Mouse (Mus musculus) G1E-ER4 (cell line): Measurements from ENCODE around the gene Fhad1. TPM values are rescaled to one million over a fixed set of nuclear protein-coding genes. Genes with fewer than 3 reads are reported as not detected.

ENCODE experiments used
- GATA1 ChIP-seq: IDR thresholded peaks from one replicate; pipeline ENCODE4 v1.8.0; 2012; ENCODE audit warnings: low read length, inconsistent platforms
- polyA plus RNA-seq: library from polyadenylated mRNA; stranded (reverse); fragments of >175 nt; gene quantifications from 2 replicates; pipeline ENCODE4 v1.2.3, GENCODE M21; 2012

Gene Fhad1
- polyA plus RNA-seq, 1 experiment, result not detected

GRCm38 (mm10) chr4:141958614-141959375 is 56.1 kb downstream of the Fhad1 start:
- no peak for TF ChIP-seq GATA1

GRCm38 (mm10) chr4:141958188-141958587 is 56.7 kb downstream of the Fhad1 start:
- TF ChIP-seq GATA1, result no peak

DNA sequence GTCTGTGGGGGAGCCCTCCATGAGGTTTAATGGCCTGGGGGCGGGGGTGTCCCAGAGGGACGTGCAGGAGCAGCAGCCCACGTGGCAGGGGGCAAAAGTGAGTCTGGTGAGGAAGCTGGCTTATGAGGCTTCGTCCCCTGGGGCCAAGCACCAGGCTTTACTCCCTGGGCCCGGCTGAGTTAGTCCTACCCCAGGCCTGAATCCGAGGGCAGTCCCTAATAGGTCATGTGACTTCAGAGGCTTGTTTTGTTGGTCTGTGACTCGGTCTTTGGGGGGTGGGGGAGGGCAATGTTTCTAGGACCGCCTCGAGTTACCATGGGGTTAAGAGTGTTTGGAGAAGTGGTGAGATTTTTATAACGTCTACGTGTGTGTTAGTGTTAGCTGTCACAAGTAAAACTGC is 57.1 kb downstream of the Fhad1 start:
- no peak for TF ChIP-seq GATA1

DNA sequence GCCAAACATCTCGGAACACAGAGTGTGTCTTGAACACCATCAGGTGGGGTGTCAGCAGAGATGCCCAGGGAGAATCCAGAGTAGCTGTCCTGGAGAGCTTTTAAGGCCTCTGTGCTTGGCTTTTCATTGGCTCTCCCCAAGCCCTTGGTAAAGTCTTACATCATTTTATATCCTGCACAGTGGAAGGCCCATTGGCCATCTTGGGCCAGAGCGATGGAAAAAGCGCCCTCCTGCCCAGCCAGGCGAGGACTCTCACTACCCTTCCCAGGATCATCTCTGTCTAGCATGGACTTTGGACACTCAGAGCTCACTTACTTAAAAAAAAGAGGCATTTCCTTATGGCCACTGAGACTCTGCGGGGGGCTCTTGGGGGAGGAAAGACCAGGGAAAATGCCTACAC is 58.0 kb downstream of the Fhad1 start:
- no peak for TF ChIP-seq GATA1

DNA sequence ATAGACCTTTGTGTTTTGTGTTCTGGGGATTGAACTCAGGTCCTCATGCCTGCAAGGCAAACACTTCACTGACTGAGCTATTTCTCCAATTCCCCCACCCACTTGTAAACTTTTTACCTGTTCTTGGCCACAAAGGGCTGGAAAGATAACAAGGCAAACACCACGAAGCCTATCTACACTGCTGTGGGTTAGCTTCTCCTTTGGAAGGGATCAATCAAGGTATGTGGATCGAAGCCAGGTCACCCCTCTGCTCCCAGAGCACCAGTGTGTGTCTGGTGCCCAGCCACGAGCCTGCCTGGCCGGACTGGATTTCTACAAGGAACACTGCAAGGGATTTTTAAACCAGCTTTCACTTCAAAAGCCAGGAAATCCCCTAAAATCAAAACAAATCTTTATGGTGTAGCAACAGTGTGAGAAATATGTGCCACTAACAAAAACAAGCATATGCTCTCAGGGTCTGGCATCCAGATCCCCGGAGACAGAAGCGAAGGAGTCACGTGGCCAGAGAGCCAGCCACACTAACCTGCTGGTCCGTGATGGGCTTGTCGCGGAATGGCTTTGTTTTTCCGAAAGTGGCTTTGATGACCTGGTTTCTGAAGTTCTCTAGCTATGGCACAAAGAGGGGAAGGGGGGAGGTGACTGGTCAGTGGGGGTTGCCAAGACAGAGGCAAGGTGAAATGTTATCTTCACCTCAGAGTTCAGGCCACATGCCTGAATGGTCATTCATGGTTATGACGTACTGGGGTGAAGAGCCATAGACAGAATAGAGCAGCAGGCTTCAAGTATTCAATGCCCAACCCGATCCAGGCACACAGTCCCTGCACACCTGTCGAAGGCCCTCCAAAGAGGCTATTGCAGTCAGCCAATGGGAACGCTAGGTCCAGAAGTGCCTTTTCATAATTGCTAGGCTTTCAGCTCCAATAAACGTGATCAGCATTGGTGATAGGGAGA is 59.8 kb downstream of the Fhad1 start:
- TF ChIP-seq GATA1, result no peak

GRCm38 (mm10) chr4:141953859-141954258 is 61.0 kb downstream of the Fhad1 start:
- no peak for TF ChIP-seq GATA1

GRCm38 (mm10) chr4:141953291-141953690 is 61.6 kb downstream of the Fhad1 start:
- TF ChIP-seq GATA1, result no peak

- no peak for TF ChIP-seq GATA1
These were observed 62.1 kb downstream of the Fhad1 start for GRCm38 (mm10) chr4:141952824-141953223.

GRCm38 (mm10) chr4:141952114-141952513 is 62.8 kb downstream of the Fhad1 start:
- TF ChIP-seq GATA1, result no peak

GRCm38 (mm10) chr4:141949436-141949835 is 65.4 kb downstream of the Fhad1 start:
- no peak for TF ChIP-seq GATA1

DNA sequence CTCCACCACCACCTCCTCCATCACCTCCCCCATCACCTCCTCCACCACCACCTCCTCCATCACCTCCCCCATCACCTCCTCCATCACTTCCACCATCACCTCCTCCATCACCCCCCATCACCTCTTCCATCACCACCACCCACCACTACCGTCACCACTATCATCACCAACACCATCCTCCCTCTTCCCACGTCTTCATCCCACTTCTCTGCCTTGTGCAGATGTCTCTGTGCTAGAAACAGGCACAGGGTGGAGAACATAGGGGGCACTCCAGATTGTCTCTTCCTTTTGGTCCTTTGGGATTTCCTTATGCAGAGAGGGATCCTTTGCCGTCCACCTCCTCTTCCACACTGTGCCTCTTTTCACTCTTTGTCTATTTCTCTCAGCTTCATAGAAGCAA is 66.1 kb downstream of the Fhad1 start:
- no peak for TF ChIP-seq GATA1

DNA sequence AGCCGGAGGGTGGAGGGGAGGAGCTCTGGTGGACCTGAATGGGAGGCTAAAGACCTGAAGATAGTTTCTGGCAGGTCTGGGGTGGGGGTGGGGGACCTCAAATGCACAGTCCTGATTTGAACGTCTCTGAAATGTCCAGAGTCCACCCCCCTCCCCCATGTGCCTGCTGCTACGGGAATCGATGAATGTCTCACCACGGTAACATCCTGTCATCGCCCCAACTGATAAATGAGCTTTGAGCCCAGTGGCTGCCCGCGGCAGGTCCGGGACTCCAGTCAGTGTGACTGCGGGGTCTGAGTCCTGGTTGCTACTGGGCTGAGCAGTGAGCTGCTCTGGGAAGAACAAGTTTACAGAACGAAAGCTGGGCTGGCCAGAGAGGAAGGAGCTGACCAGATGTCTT is 72.5 kb downstream of the Fhad1 start:
- TF ChIP-seq GATA1, result no peak

DNA sequence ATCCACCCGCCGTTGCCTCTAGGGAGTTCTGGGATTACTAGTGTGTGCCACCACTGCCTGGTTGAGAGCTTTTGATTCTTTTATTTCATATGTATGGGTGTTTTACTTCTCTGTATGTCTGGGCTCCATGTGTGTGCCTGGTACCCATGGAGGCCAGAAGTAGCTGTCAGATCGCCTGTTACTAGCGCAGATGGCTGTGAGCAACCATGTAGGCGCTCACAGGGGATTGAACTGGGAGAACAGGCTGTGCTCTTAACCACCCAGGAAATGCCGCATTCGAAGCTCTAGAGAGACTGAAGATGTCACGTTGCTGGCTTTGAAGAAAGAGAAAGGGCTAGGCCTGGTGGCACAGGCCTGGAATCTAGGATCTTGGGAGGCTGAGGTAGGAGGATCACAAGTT is 73.6 kb downstream of the Fhad1 start:
- no peak for TF ChIP-seq GATA1

DNA sequence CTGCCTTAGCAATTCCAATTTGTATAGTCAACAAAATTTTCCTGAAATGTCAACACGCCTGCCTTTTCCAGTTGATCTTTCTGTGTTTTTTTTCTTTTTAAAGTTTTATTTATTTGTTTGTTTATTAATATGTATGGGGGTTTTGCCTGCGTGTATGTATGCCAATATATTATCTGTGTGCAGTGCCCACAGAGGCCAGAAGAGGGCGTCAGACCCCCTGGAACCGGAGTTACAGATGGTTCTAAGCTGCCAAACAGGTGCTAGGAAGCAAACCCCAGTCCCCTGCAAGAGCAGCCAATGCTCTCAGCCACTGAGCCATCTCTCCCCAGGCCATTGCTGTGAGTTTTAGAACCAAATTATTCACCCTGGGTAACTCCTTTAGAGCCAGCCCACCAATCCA is 76.3 kb downstream of the Fhad1 start:
- no peak for TF ChIP-seq GATA1

DNA sequence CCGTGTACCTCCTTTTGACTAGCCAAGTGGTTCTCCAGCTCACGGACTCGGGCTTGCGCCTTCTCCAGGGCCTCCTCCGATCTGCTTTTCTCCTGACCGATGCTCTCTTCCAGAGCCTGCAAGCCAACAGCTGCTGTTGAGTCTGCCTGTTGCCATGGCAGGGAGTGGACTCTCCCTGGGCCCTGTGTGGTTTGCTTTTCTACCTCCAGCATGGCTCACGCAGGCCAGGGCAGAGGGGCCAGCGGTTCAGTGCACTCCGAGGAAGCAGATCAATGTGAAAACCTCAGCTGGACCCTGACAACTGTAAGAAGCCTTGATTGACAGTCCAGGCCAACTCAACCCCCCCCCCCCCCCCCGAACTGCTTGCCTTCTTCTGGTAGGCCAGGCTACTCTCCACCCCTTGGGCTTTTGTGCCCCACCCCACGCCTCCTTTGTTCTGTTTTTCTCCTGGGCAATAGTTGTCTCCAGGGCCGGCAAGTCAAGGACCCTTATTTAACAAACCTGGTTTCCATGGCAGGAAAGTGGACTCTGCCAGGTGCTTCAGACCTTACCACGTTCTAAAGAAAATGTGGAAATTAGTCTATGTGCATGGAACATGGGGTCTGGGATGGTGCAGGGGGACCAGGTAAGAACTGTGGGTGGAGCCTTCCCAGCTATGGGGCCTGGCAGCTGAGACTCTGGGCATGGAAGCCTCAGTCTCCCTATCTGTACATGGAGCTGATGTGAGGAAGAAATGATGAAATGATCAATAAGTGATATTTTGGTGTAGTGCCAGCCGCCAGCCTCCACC is 81.9 kb downstream of the Fhad1 start:
- no peak for TF ChIP-seq GATA1

- TF ChIP-seq GATA1, result no peak
These were observed 83.4 kb downstream of the Fhad1 start for GRCm38 (mm10) chr4:141931526-141931925.
